Mouse (Mus musculus) liver, adult 2 months (tissue): ENCODE data around the gene Gm4737.

Experiments
- CTCF ChIP-seq: fragments of 200-500 bp; IDR thresholded peaks from 2 replicates; pipeline ENCODE4 v1.5.1; 2011; ENCODE audit warnings: low read depth, low read length, control low read depth
- POLR2A ChIP-seq: fragments of 200-500 bp; IDR thresholded peaks from 2 replicates; pipeline ENCODE4 v1.6.1; 2011; ENCODE audit warnings: low read length, control low read depth; ENCODE audit not compliant: insufficient read depth; ENCODE audit errors: extremely low read depth

GRCm38 (mm10) chr16:46109536-46109935 is 45.3 kb downstream of the Gm4737 start:
- TF ChIP-seq POLR2A, result no peak
- no peak for TF ChIP-seq CTCF
